Mouse (Mus musculus) ES-Bruce4 (cell line): ENCODE results near the gene Spast.

ENCODE experiments used
- CTCF ChIP-seq: IDR thresholded peaks from one replicate; pipeline ENCODE4 v1.8.1; 2011; ENCODE audit warnings: low read depth, low read length
- EP300 ChIP-seq: IDR thresholded peaks from 2 replicates; pipeline ENCODE4 v1.6.1; 2011; ENCODE audit warnings: low read depth, low read length; ENCODE audit not compliant: insufficient read depth
- POLR2A ChIP-seq: IDR thresholded peaks from one replicate; pipeline ENCODE4 v1.8.1; 2011; ENCODE audit warnings: low read length; ENCODE audit not compliant: insufficient read depth

- TF ChIP-seq POLR2A (no peak), EP300 (no peak), CTCF (no peak)
Measured at GRCm38 (mm10) chr17:74341151-74341550, 2.4 kb downstream of the Spast start.
